Mouse (Mus musculus): ENCODE data around the gene Thbs1. TPM values are rescaled to one million over a fixed set of nuclear protein-coding genes. Genes with fewer than 3 reads are reported as not detected.

The Thbs1 gene
- 8.0 and 8.5 TPM in 2 replicates for total RNA-seq (2021)
- long read RNA-seq, partial matches to known transcripts = 1 of 1 reads
- long read RNA-seq, other reads (novel, unspliced or antisense) = 0 of 1 reads

GRCm38 (mm10) chr2:118111488-118112131 lies at the start of gene Thbs1:
TSS of gene Thbs1 (plus strand) at chr2:118111876.
- DNase-seq = peak; percentile 66

DNA sequence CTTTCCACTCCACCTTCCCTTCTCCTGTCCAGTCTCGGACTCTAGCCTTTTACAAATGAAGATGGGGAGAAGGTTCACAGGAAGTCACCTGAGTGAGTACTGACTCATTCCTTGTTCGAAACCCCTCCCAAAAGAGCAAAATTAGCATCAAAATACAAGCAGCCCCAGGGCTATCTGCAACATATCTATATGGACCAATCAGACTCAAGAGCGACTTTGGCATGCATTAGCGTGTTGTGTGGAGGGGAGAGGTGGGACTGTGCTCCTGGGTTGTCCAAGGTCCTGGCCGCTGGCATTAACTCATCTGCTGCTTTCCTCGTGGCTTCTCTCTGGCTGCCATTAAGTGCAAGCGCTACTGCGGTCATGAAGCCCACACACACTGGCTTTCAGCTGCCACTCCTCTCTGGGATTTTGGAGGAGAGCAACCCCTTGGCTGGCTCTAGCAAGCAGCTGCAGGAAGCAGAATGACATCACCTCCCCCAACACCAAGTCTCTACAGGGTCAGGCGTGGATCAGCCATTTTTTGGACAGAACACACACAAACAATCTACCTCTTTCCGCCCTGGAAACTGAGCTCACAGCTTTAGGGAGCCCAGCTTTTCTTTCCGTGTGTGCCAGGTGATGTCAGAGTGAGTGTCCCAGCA lies 47.4 kb upstream of the Thbs1 start:
- no peak for DNase-seq

- no peak for DNase-seq
Measured at GRCm38 (mm10) chr2:118066065-118066770, 45.5 kb upstream of the Thbs1 start.

DNA sequence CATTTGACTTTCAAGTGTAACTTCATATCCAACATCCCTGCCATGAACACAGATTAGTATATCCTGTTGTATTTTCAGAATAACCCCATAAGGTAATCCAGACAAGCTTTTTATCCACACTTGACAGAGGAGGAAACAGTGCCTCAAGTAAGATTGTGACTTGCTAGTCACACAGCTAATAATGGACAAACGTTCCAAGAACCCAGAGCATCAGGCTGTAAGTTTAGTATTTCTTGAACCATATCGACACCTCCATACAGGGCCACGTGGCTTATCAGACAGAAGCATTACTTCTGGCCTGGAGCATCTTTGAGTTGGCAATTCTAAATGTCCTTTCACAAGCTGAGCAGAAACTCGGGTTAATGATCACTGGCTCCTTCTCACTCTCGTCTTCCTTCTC lies 41.7 kb upstream of the Thbs1 start:
- DNase-seq = no peak

GRCm38 (mm10) chr2:118072811-118073372 lies 38.8 kb upstream of the Thbs1 start:
- no peak for DNase-seq

- no peak for DNase-seq
Measured at GRCm38 (mm10) chr2:118074030-118074429, 37.6 kb upstream of the Thbs1 start.

DNA sequence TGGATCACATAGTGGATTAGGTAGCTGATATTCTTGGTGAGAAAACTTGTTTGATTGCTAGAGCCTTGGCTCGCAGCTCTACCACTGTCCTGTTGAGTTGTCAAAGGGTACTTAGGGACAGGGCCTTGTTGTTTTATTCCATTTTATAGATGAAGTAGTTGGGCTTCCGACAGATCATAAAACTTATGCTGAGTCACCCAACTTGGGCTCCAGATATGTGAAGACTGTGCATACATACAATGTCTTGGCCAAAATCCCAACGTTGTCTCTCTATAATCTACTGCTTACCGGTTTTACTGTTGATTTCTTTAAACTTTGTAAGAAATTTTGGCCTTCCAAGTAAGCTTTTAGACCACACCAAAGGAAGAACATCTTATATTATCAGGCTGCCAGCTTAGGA lies 36.5 kb upstream of the Thbs1 start:
- DNase-seq = no peak

DNA sequence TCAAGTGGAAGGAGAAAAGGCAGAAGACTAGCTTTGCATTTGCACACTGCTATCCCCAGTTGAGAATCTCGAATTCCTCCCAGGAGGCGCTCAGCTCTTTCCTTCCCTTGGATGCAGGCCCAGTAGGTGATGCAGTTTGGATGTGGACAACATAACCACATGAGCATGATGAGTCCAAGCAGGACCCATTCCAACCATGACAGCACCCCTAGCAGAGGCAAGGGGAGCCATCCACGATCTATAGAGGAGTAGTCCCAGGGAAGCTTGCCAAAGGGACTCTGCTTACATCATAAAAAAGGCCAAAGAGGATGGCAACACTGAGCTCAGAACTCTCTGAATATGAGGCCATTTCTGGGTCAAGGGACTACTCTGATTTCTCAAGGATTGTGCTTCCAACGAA lies 32.5 kb upstream of the Thbs1 start:
- peak; percentile 7 for DNase-seq

- no peak for DNase-seq
Measured at GRCm38 (mm10) chr2:118081581-118081980, 30.1 kb upstream of the Thbs1 start.

DNA sequence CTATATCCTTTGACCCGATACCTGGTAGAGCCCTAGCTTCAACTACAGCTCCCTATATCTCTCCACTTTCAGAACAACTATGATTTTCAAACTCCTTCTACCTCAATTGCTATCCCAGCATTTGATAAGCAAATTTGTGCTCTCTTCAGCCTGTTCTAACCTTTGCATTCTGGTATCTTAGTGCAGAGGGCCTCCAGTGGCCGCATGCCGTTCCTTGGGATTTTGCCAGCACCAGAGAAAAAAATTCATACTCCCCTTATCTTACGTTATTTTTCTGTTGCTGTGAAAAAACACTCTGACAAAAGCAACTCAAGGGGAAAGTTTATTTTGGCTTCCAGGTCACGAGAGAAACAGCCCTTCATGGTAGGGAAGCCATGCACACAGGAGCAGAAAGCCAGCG lies 28.0 kb upstream of the Thbs1 start:
- DNase-seq = no peak

GRCm38 (mm10) chr2:118084693-118085092 lies 27.0 kb upstream of the Thbs1 start:
- no peak for DNase-seq

GRCm38 (mm10) chr2:118085647-118086046 lies 26.0 kb upstream of the Thbs1 start:
- DNase-seq = no peak

DNA sequence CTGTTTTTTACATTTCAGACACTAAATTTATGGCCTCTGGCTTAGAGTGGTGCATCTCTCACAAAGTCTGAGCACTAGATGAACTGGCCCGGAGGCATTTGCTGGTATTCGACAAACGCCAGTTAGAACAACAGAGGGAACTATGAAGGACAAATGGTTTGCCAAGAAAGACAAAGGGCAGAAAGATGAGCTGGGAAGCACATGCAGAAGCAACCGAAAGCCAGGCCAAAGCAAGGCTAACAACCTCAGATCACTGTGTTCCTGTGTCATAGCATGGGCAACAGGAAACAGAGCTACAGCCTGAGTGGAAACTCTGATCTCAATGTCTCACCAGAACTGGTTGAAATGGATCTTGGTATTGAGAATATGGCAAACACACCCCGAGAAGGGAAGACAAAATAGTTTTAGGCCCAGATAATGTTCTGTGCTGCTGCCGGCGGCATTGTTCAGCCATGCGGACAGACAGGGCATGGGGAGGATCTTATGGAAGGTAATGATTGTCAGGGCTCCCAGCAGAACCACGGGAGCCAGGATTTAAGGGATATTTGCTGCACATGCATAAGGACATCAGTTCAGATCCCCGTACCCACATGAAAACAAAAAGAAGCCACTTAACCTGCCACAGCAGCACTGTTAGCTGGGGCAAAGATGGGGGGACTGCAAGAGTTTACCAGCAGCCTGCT lies 24.5 kb upstream of the Thbs1 start:
- DNase-seq = no peak

DNA sequence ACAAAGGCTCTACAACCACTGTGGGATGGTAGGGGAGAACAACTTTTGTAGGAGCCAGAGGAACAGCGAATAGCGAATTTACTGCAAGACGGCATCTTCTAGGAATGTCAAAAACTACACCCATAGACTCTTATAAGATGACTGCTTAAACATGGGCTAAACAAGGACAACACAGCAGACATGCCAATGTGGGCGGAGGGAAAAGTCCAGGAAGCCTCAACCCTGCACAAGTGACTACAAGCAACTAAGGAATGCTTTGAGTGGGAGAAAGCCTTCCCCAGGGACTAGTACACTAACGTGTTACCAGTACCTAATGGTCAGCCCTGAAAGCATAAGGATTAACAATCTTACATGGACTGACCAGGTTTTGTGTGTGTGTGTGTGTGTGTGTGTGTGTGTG lies 20.4 kb upstream of the Thbs1 start:
- DNase-seq = no peak

- no peak for DNase-seq
Measured at GRCm38 (mm10) chr2:118099104-118099503, 12.6 kb upstream of the Thbs1 start.

DNA sequence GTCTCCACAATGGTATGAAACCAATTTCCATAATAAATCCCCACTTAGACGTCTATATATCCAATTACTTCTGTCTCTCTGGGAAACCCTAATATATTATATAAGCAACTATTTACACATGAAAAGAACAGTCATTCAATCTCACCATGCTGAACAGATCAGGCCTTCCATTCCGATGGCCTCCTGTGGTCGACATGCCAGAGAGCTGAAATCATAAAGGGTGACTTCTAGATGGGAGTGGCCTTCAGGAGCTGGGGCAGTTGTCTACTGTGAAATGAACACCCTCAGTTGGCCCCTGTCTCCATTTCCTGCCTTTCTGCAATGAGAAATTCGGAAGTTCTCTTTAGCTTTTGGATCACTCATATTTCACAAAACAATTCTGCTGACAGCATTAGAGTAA lies 9.5 kb upstream of the Thbs1 start:
- no peak for DNase-seq

DNA sequence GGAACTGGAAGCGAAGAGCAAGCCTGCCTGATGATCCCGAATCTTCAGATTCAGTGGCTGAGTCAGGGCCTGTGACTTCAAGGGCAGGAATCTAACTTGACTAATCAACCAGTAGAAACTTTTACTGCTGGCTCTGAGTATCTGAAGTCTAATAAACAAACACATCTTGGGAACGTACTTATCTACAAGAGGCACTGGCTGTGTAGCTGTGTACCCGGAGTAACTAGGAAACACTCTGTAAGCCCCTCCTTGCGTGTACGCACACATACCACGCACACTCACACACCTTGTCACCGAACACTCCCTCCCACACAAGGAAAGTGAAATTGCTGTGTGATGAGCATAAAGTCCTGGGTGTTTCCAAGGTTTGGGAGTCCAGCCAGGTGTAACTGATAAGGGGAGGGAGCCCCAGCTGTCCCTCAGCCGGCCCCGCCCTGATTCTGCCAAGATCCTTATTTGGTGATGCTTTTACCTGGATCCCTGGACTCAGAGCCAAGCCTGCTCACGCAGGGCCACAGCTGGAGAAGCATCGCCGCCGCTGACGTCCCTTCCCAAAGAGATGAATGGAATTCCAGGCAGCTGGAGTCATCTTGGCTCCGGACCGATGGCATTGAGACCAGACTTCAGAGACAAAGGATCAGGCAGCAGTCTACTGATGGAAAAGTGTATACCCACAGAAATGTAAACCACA lies 1.3 kb upstream of the Thbs1 start:
- DNase-seq = peak; percentile 58

GRCm38 (mm10) chr2:118111116-118111487 lies 574 bp upstream of the Thbs1 start:
- peak; percentile 85 for DNase-seq

DNA sequence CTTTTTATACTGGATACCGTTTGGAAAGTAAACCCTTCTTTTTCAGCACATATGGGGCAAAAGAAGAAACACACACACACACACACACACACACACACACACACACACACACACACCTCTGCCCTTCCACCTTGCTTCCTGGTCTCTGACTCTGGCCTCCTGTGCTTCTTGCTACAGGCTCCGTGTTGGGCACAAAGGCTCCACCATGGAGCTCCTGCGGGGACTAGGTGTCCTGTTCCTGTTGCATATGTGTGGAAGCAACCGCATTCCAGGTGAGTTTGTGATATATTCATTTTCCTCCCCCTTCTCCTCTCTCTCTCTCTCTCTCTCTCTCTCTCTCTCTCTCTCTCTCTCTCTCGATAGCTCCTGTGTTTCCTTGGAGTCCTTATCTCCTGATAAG lies 762 bp downstream of the Thbs1 start:
- DNase-seq = no peak

DNA sequence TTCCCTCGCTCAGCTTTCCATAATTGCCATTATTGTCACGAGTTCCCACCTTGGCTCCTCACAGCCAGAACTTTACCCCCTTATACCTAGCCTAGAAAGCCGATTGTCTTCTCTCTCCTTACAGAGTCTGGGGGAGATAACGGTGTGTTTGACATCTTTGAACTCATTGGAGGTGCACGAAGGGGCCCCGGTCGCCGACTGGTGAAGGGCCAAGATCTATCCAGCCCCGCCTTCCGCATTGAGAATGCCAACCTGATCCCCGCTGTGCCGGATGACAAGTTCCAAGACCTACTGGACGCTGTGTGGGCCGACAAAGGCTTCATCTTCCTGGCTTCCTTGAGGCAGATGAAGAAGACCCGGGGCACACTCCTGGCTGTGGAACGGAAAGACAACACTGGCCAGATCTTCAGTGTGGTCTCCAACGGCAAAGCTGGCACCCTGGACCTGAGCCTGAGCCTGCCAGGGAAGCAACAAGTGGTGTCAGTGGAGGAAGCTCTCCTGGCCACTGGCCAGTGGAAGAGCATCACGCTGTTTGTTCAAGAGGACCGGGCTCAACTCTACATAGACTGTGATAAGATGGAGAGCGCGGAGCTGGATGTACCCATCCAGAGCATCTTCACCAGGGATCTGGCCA lies 1.3 kb downstream of the Thbs1 start:
- DNase-seq = no peak

- no peak for DNase-seq
Measured at GRCm38 (mm10) chr2:118113808-118114524, 2.3 kb downstream of the Thbs1 start.

Data from adrenal gland, postnatal 25 days (tissue).